Mouse (Mus musculus) WW6 (cell line): ENCODE measurements at regions not wholly inside any gene's neighbourhood (a gene's known extent, or its start where the extent isn't known, plus 50 kb on each side); places are given as distances from the start of the nearest gene placed in this dataset.

Experiments
- DNase-seq: peaks from one replicate; pipeline ENCODE4 v3.0.0-alpha.2; 2013; ENCODE audit warnings: low read depth, low spot score

GRCm38 (mm10) chr10:26434586-26434985 is 58.8 kb upstream of the L3mbtl3 start:
- no peak for DNase-seq

DNA sequence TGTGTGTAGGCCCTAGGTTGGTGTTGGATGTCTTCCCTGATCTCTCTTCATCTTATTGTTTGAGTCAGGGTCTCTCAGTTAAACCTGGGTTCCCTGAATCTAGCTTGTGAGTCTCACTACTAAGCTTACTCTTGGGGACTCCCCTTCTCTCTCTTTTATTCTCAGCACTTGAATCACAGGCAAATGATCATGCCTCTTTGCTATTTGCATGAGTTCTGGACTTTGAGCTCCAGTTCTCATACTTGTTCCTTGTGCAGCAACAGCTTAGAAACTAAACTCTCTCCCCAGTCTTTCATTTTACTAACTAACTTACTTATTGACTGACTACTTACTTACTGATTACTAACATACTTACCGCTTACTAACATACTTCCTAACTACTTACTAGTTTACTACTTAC is 64.9 kb upstream of the L3mbtl3 start:
- no peak for DNase-seq

- DNase-seq, result no peak
These were observed 108.5 kb upstream of the L3mbtl3 start for GRCm38 (mm10) chr10:26484311-26484710.

- DNase-seq, result no peak
These were observed 115.6 kb upstream of the L3mbtl3 start for GRCm38 (mm10) chr10:26491351-26491750.

DNA sequence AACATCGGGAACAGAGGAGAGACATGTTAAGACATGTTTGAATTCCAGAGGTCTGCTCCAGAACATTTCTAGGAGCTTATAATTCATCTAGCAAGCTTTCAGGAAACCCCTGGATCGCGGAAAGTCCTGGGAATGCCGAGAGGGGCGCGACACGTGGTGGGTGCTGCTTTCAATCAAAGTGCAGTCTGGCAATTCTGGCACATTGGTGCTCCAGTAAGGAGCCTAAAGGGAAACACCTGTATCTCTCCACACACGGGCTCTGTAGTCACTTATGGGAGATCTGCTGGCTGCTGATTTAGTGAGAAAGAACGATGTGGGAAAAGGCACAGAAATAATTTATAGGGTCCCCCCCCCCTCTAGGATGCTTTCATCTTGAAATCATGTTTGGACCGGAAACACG is 116.4 kb upstream of the L3mbtl3 start:
- DNase-seq, result no peak

- no peak for DNase-seq
These were observed 117.2 kb upstream of the L3mbtl3 start for GRCm38 (mm10) chr10:26492856-26493484.

GRCm38 (mm10) chr10:26493801-26494200 is 118.0 kb upstream of the L3mbtl3 start:
- no peak for DNase-seq

GRCm38 (mm10) chr10:26494380-26494781 is 118.6 kb upstream of the L3mbtl3 start:
- DNase-seq, result peak; percentile 24

DNA sequence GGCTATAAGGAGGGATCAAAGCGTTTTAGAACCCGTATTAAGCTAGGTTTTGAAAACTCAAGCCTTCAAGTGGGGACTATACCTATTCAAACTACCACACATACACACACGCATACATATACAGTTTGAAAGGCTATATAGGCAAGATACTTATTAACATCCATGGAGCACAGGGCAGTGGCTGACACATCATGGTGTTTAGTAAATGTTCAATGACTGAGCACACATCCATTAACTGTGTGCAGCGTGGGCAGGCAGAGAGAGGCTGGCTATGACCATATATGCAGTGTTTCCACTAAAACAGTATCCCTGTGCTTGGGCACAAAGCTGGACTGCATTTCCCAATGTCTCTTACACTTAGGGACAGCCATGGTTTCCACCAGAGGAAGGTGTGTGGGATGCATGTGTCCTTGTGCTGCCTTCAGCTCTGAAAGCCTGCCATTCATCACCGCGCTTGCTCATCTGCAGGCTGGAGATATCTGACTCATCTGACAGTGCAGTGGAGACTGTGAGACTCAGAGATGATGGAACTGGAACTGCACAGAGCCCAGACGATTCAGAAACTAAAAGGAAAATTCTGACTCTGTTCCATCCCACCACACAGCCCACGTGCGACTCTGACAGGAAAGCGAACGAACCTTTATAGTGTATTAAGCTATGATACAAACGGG is 124.6 kb upstream of the L3mbtl3 start:
- no peak for DNase-seq

DNA sequence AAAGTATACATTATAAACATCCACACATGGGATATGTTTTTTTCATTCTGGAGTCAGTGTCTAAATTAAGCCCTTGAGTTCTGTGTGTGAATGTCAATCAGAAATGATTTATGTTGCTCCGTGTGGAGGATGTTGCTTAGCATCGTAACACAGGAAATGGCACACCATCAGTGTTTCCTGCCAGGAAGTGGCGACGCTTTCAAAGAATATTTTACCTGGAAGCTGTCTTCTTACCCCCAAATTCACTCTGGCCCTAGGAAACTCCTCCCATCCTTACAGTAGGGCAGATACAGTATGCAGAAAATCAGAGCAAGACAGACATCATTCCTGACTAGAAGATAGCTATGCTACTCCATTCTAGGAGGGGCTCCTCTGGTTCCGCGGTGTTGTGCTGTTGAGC is 145.1 kb upstream of the L3mbtl3 start:
- DNase-seq, result no peak

DNA sequence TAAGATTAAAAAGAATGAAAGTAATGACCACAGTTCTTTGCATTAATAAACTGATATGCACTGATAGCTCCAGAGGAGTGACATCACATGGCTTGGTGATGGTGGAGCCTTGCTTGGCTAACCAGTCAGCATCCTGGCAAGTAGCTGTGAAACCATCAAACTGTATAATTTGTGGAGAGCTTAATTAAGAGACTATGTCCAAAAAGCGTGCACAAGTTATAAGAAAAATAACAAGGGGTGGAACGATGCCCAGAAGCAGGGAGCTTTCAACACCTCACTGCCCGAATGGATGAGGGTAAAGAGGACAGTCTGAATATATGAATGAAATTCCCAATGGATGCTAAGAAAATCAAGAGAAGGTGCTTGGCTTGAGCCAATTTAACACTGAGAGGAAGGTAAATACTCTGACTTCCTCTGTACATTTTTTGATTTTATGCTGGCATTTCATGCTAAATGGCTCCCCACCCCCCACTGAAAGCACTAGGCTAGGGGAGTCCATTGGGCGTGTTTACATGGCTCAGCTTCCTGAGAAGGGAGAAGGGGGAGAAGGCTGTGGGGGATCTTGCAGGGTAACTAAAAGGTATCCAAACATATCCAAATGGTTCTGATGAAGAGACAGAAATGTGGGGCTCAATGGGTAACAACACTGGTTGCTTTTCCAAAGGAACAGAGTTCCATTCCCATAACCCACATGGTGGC is 150.2 kb upstream of the L3mbtl3 start:
- DNase-seq, result no peak

DNA sequence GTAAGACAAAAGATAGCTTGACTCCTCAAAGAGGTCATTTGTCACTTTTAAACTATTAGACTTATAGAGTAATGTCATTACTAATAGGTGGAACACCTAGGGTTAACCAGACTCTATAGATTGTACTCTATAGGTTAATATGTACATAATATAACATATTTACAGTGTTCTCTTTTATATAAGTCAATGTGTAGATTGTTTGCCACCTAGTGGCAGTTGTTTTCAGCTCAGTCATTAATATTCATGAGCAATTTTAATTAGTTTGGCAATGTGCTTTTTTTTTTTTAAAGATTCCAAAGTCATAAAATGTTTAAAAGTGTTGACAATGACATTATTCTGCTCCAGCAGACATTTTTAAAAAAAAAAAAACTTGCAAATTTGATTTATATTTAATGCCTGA is 164.4 kb upstream of the L3mbtl3 start:
- no peak for DNase-seq

- no peak for DNase-seq
These were observed 168.3 kb upstream of the L3mbtl3 start for GRCm38 (mm10) chr10:26544061-26544460.

- no peak for DNase-seq
These were observed 169.0 kb upstream of the L3mbtl3 start for GRCm38 (mm10) chr10:26544796-26545195.

- DNase-seq, result no peak
These were observed 180.5 kb upstream of the L3mbtl3 start for GRCm38 (mm10) chr10:26556246-26556645.

GRCm38 (mm10) chr10:26558118-26558517 is 182.3 kb upstream of the L3mbtl3 start:
- DNase-seq, result no peak

GRCm38 (mm10) chr10:26559323-26559722 is 183.6 kb upstream of the L3mbtl3 start:
- DNase-seq, result no peak

GRCm38 (mm10) chr10:26560456-26560855 is 184.7 kb upstream of the L3mbtl3 start:
- DNase-seq, result no peak

DNA sequence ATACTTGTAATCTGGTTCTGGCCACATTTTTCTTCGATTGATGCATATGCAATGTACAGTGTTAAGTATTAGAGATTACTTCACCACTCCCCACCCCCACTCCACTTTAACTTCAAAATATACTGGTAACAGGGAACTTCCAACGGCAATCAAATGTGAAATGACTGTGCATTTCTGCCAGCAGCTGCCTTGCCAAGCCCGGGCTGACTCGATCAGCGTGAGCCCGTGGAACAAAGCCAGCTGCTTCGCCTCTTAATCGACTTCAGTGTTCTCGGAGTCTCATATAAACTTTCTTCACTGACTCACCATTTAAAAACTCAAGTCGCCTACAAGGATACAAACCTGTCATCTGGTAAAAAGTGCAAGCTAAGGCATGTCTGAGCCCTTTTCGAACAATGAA is 188.7 kb upstream of the L3mbtl3 start:
- no peak for DNase-seq

DNA sequence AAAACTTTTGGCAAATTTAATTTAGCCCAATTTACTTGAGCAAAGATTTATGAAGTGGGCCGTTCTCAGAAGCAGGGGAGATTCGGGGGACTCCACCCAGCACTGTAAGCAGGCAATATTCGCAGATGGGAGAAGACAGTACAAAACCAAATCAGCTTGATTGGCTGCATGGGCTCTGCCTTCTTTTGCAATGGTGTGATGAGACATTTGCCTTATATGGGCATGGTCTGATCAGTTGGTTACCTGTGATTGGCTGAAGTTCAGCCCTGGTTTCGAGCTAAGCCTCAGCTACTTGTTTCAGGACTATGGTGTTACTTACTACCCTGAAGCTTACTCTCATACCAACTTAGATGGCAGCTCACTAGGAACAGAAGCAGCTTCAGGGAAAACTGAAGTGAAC is 185.6 kb upstream of the Arhgap18 start:
- no peak for DNase-seq

GRCm38 (mm10) chr10:26570468-26570867 is 182.8 kb upstream of the Arhgap18 start:
- DNase-seq, result no peak

GRCm38 (mm10) chr10:26571377-26571776 is 181.8 kb upstream of the Arhgap18 start:
- no peak for DNase-seq

- no peak for DNase-seq
These were observed 177.1 kb upstream of the Arhgap18 start for GRCm38 (mm10) chr10:26576153-26576552.
